Mouse (Mus musculus) heart, adult 2 months (tissue): ENCODE measurements around the gene Csnk2a1. TPM values are rescaled to one million over a fixed set of nuclear protein-coding genes. Genes with fewer than 3 reads are reported as not detected.

ENCODE experiments used
- DNase-seq, 2 experiments: peaks; one replicate each; pipeline ENCODE4 v3.0.0; 2021
- H3K27ac ChIP-seq: fragments of 200-600 bp; 2 replicates; pipeline ENCODE4 v1.8.1; 2022
- H3K27me3 ChIP-seq: fragments of 200-500 bp; 2 replicates; pipeline ENCODE4 v1.6.1; 2012; ENCODE audit warnings: mild to moderate bottlenecking, low read length, inconsistent platforms, mixed read lengths; ENCODE audit not compliant: control insufficient read depth, insufficient read depth
- H3K36me3 ChIP-seq: fragments of 200-500 bp; 2 replicates; pipeline ENCODE4 v1.6.1; 2012; ENCODE audit warnings: low read length, inconsistent platforms; ENCODE audit not compliant: control insufficient read depth, insufficient read depth
- H3K4me1 ChIP-seq: fragments of 200-500 bp; 2 replicates; pipeline ENCODE4 v1.6.1; 2011; ENCODE audit warnings: low read length; ENCODE audit not compliant: control insufficient read depth, insufficient read depth
- H3K4me3 ChIP-seq: fragments of 200-600 bp; 2 replicates; pipeline ENCODE4 v1.8.1; 2022
- H3K79me2 ChIP-seq: fragments of 200-500 bp; replicated peaks from 2 replicates; pipeline ENCODE4 v1.6.1; 2012; ENCODE audit warnings: mild to moderate bottlenecking, inconsistent platforms, low read length, moderate library complexity, mixed read lengths; ENCODE audit not compliant: control insufficient read depth, insufficient read depth
- H3K9ac ChIP-seq: fragments of 200-500 bp; 2 replicates; pipeline ENCODE4 v1.6.1; 2012; ENCODE audit warnings: low read depth, mild to moderate bottlenecking, control low read depth, inconsistent platforms, low read length, mixed read lengths
- CTCF ChIP-seq: fragments of 200-600 bp; IDR thresholded peaks from 2 replicates; pipeline ENCODE4 v1.8.1; 2022; ENCODE audit warnings: antibody characterized with exemption, mild to moderate bottlenecking, moderate library complexity
- EP300 ChIP-seq: fragments of 200-500 bp; IDR thresholded peaks from 2 replicates; pipeline ENCODE4 v1.6.1; 2011; ENCODE audit warnings: low read depth, low read length, control low read depth; ENCODE audit not compliant: insufficient read depth
- POLR2A ChIP-seq: fragments of 200-500 bp; IDR thresholded peaks from 2 replicates; pipeline ENCODE4 v1.6.1; 2011; ENCODE audit warnings: mild to moderate bottlenecking, low read depth, low read length, control low read depth; ENCODE audit not compliant: insufficient read depth
- WGBS: fragments of 180-500 bp; shearing (Covaris S2); methylation state at CpG from one replicate; pipeline ENCODE4 v1.1.7; 2018; 5-methylcytosine and 5-hydroxymethylcytosine counted together
- intact Hi-C: fragments of 180-260 bp; cut with DNase I; formaldehyde crosslinking; loops from one replicate; pipeline ENCODE4 v1.15.1; 2025
- polyA plus RNA-seq: library from polyadenylated mRNA; depleted of rRNA; stranded (reverse); fragments of >200 nt; gene quantifications from 2 replicates; pipeline ENCODE4 v1.2.3, GENCODE M21; 2012
- total RNA-seq, 2 experiments: library from RNA; stranded (reverse); gene quantifications; 2 replicates each; pipeline ENCODE4 v1.2.3; 2021

Gene Csnk2a1
- total and polyA plus RNA-seq, 3 experiments, result 40.7 to 94.1 (median 89.0) TPM

DNA sequence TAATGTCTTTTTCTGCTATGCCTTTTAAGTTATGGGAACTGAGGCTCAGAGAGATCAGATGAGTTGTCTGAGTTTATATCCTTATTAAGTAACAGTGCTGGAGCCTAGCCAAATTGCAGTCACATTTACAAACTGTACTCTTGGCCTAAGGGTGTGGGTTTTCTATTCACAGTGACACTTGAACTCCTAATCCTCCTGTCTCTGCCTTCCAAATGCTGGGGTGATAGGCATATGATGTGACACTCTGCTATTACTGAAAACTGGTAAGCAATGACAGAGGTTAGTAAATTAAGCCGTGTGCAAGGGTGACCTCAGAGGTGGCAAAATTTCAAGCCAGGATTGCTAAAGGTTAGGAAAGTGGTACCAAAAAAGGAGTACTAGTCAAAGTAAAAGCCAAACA is 9.7 kb upstream of the Csnk2a1 start:
- intact Hi-C loops, result no loop called here
- no peak overlapping the region for H3K27ac ChIP-seq
- H3K4me3 ChIP-seq, result no peak overlapping the region
- no peak for TF ChIP-seq CTCF
- no peak for TF ChIP-seq POLR2A
- TF ChIP-seq EP300, result no peak
- H3K27me3 ChIP-seq, result no peaks in the 10 kb centered on the region; the same call in 1 of the 2 replicates
- no peaks in the 10 kb centered on the region for H3K36me3 ChIP-seq
- H3K4me1 ChIP-seq, result no peaks in the 10 kb centered on the region; the same call in 1 of the 2 replicates
- no peaks in the 10 kb centered on the region for H3K79me2 ChIP-seq
- 40% methylated on average over 1 of the region's 1 CpGs for WGBS
- no peak for DNase-seq
- no peak overlapping the region for H3K9ac ChIP-seq

DNA sequence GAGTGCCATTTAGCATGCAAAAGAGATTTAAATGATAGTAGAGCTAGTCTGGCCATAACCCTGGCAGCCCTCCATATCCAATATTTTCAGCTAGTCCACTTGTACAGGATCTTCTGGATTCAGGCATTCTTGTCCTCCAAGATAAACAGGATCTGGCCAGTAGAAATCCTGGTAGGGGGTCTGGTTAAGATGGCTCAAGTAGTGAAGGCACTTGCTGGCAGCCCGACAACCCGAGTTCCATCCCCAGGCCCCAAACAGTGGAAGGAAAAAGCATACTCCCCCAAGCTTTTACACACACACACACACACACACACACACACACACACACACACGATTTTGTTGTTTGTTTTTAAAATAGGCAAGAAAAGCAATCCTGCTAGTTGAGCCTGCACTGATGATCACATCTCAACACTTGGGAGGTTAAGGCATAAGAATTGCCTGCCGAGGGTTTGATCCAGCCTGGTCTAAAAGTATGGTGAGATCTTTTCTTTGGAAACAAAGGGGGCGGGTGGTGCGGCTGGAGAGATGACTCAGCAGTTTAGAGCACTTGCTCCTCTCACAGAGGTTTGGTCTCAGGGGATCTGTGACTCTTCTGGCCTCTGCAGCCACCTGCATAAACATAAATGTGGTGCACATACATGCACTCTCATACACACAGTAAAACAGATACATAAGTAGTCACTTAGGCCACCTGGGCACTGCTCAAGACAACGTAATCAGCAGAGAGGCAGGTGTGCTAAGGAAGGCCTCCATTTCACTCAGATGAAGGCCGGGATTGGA is 2.9 kb upstream of the Csnk2a1 start:
- no peak for DNase-seq
- Histone ChIP-seq H3K79me2 (0 out of 2 replicates have a peak, but pooled peaks cover 3% of the 10 kb centered on the region), H3K27ac (no peak overlapping the region), H3K4me3 (no peak overlapping the region), H3K9ac (no peak overlapping the region), H3K27me3 (no peaks in the 10 kb centered on the region; the same call in 1 of the 2 replicates), H3K36me3 (peaks cover 6% of the 10 kb centered on the region), H3K4me1 (peaks cover 3% of the 10 kb centered on the region)
- TF ChIP-seq CTCF (no peak), POLR2A (no peak), EP300 (no peak)
- WGBS, result 77% methylated on average over 8 of the region's 8 CpGs
- intact Hi-C loops, result no loop called here

DNA sequence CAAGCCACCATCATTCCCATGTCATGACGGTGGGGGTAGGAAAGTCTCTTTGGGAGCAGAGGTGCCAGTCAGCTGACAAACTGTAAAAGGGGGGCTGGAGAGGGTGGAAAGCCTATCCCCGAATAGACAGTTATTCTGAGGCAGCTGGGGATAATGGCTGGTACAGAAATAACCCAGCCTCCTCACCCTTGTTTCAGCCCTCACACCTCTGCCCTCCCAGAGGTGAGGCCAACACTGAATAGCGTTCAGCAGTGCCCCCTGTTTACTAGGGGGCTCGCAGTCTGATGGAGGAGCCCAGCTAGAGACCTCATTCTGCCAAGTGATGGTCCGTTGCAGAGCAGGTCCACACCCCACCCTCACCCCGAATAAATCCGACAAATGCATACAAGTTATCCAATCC is 1.1 kb upstream of the Csnk2a1 start:
- 78% methylated on average over 7 of the region's 7 CpGs for WGBS
- no peak overlapping the region for H3K9ac ChIP-seq
- intact Hi-C loops, result loop anchor here (5.0 kb wide), 1 partner anchor 142 kb away; no protein-coding TSS in a partner anchor
- H3K4me1 ChIP-seq, result peaks cover 3% of the 10 kb centered on the region
- TF ChIP-seq CTCF (no peak), POLR2A (no peak), EP300 (no peak)
- peaks cover 8% of the 10 kb centered on the region for H3K36me3 ChIP-seq
- H3K79me2 ChIP-seq, result peaks cover 5% of the 10 kb centered on the region; the same call in 1 of the 2 replicates
- H3K27me3 ChIP-seq, result no peaks in the 10 kb centered on the region
- H3K4me3 ChIP-seq, result no peak overlapping the region
- H3K27ac ChIP-seq, result peak overlapping the region; percentile 100
- no peak for DNase-seq

DNA sequence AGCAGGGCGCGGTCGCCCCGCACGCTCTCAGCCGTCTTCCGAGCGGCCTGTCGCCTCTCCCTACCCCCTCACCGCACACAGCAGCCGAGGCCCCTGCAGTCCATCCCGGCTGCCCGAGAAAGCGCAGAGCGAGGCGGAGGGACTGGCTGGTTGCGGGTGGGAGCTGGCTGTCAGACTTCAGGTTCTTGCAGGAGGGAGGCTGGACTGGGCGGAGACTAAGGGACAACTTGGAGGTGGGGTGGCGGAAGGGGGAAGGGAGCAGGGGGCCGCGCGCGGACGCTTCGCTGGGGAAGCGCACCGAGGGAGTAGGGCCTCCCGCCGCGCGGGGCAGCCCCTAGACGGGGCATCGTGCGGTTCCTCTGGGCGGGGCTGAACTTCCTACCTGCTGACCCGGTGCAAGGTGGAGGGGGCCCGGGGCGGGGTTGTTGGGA is 427 bp downstream of the Csnk2a1 start:
- TF ChIP-seq POLR2A, result no peak
- Histone ChIP-seq H3K27me3 (no peaks in the 10 kb centered on the region), H3K9ac (peak overlapping the region; percentile 99), H3K4me3 (peak overlapping the region; percentile 90), H3K27ac (peak overlapping the region; percentile 100), H3K36me3 (peaks cover 8% of the 10 kb centered on the region), H3K4me1 (peaks cover 3% of the 10 kb centered on the region), H3K79me2 (peaks cover 5% of the 10 kb centered on the region; the same call in 1 of the 2 replicates)
- intact Hi-C loops, result loop anchor here (2.0 to 5.0 kb wide), 2 partner anchors 106 to 140 kb away; partner anchors contain the start of gene Rbck1
- whole genome bisulfite sequencing, result 1% methylated on average over 38 of the region's 38 CpGs
- DNase-seq, result no peak

DNA sequence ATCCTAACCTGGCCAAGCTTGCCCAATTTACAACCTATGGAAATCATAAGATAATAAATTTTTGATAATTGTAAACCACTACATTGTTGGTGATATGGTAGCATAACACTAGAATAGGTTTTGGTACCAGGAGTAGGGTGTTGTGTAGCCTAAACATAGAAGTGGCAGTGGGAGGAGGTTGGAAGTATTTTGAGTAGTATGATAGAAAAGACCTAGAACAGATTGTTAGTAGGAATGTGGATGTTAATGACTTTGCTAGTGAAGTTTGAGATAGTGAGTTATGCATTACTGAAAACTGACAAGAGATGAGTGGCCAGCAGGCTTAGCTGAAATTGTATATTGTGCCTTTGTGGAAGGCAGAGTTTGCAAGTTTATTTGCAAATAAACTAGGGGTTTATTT is 3.4 kb downstream of the Csnk2a1 start:
- TF ChIP-seq EP300, result no peak
- TF ChIP-seq CTCF, result no peak
- TF ChIP-seq POLR2A, result no peak
- H3K9ac ChIP-seq, result no peak overlapping the region
- intact Hi-C loops, result no loop called here

DNA sequence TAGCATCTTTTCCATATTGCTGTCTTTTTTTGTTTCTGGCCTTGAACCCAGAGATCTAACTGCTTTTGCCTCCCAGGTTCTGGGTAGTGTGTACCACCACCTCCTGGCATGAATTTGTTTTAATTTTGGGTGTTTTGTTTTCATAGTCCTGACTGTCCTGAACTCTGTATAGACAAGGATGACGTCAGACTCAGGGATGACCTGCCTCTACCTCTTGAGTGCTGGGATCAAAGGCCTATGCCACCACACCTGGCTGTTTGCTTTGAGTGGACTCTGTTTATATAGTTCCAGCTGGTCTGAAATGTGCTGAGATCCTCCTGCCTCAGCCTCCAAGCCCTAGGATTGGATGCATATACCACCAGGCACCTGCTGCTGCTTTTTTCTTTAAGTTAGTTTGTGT is 11.3 kb downstream of the Csnk2a1 start:
- TF ChIP-seq CTCF, result no peak

More for the DNA sequence above, 3.4 kb downstream of the Csnk2a1 start:
- Histone ChIP-seq H3K27ac (no peak overlapping the region), H3K4me1 (peaks cover 7% of the 10 kb centered on the region), H3K4me3 (no peak overlapping the region), H3K27me3 (no peaks in the 10 kb centered on the region), H3K36me3 (peaks cover 22% of the 10 kb centered on the region), H3K79me2 (peaks cover 11% of the 10 kb centered on the region)
- no peak for DNase-seq

More for the DNA sequence above, 11.3 kb downstream of the Csnk2a1 start:
- Histone ChIP-seq H3K27me3 (no peaks in the 10 kb centered on the region), H3K9ac (no peak overlapping the region), H3K4me1 (peaks cover 4% of the 10 kb centered on the region), H3K36me3 (peaks cover 18% of the 10 kb centered on the region), H3K27ac (no peak overlapping the region), H3K79me2 (peaks cover 12% of the 10 kb centered on the region), H3K4me3 (no peak overlapping the region)
- 75% methylated on average over 1 of the region's 1 CpGs for WGBS
- DNase-seq, result no peak
- intact Hi-C loops, result no loop called here
